Mouse (Mus musculus) naive thymus-derived CD4-positive, alpha-beta T cell, adult 2 months (primary cell): ENCODE data around the gene Rapgef4.
A peak's percentile ranks its signal among the peaks of the same experiment; 100 is the strongest.

Experiments
- DNase-seq: peaks from one replicate; pipeline ENCODE4 v3.0.0-alpha.2; 2011; ENCODE audit warnings: low read depth

Rapgef4 gene

DNA sequence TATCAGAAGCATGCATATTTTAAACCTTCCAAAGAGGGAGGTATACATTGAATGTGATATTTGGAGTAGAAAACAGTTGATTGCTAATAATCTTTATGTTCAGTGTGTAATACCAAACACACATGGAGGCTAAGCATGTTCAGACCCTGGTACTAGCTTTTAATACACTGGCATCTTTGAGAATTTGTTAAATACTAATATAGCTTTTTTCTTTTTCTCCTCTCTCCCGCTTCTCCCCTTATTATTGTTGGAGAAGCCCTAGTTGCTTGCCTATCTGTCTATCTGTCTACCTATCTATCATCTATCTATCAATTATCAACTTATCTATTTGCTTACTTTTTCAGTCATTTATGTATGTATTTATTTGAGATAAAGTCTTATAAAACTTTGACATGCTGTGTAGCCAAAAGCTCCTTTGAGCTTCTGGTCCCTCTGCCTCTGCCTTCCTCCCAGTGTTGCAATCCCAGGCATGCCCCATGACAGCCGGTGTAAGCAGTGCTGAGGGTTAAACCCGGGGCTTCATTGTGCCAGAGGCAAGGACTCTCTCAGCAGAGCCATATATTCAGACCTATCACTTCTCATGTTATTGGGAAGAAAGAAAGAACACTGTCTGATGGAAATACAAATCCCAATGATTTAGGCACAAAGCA is 96.6 kb downstream of the Rapgef4 start:
- DNase-seq: no peak

DNA sequence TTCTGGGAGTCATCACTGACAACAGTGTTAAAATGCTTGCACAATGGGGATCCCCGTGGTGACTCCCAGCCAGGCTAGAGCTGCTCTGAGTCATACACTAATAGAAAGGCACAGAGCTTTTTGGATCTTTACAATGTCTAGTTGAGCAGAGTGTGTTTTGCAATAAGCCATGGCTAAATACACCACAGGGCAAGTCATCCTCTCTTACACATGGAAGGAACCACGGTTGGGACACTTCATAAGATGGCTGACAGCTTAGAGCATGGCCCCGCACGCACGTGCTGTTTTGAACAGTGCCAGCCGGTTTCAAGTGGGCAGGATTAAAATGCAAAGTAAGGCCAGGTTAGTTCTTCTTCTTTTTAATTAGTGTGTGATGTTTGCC is 97.1 kb downstream of the Rapgef4 start:
- DNase-seq: no peak

DNA sequence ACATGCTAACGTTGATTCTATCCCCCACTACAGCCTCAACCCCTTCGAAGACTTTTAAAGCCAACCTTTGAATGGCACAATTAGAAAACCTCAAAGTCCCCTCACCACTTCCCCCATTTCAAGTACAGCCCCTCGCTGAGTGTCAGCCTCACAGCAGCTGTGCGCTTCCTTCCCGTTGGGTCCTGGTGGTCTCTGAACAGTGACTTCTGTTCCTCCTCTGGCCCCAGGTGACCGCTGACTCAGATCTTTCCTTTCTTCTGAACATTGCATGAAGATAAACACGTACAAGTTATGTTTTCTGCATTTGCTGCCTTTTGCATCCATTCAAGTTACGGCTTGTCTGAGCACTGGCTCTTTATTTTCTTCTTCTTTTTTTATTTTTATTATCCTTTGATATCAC is 98.1 kb downstream of the Rapgef4 start:
- no peak for DNase-seq

DNA sequence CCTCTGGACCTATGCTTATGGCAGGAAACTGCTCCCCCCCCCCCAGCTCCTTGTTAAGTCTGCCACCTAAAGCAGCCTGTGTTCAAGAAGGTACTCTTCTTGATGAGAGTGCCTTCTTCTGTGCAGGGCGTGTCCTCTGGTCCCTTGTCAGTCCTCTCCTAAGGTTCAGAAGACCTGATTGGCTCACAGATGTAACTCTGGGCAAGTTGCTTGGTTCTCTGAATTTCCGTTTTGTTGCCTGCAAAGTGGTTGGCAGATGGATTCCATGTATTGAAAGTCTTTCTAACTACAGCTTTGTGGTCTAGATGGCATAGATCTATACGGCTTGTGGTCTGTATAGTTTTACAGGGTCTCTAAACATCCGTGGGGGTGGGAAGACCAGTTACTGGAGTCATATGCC is 101.8 kb downstream of the Rapgef4 start:
- DNase-seq: peak; percentile 52

DNA sequence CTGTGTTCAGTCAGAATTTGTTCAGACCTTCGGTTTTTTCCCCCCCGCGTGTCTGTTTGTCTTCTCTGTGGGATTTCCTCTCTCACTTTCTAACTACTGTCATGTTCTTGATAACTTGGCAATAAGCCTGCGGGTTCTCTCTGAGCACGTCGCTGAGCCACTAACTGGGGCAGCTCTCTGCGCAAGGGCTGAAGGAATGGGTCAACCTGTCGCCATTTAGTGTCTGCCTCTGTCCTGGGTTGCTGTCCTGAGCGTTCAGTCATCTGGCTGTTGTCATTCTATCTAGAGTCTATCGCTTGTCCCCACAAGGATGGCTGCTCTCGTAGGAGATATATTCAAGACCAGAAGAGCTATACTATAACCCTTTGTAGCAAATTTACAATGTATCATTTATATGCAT is 107.8 kb downstream of the Rapgef4 start:
- no peak for DNase-seq

DNA sequence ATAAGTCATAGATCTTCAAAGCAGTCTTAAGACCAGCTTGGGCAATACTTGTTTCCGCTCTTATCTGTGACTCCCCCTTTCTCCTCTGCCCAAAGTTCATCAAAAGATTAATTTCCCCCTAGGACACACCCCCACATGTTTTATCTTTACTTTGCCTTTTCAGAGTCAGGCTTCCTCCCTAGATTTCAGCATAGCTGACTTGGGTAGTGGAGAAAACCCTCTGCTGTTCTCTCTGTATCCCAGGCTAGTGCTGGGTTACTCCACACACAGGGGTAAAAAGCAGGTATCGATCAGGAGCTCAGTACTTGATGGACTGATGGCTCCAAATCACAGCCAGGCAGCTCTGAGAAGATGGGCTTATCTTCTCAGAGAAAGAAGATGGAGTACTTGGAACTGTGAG is 109.0 kb downstream of the Rapgef4 start:
- DNase-seq: no peak

DNA sequence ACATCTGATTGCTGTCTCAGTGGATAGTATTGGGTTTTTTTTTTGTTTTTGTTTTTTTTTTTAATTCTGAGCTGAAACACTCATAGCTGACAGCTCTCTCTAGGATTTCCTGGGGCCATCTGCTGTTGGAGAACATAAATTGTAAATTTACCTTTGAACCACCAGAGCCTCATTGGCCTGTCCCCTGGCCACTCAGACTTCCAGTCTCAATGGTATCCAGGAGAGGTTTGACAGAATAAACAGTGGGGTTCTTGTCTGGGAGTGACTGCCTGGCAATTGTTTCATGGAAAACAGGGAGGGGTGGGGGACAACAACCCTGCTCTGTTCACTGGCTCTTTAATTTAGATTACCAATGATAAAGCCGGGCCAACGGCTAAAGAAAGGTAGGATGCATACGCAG is 111.0 kb downstream of the Rapgef4 start:
- no peak for DNase-seq

DNA sequence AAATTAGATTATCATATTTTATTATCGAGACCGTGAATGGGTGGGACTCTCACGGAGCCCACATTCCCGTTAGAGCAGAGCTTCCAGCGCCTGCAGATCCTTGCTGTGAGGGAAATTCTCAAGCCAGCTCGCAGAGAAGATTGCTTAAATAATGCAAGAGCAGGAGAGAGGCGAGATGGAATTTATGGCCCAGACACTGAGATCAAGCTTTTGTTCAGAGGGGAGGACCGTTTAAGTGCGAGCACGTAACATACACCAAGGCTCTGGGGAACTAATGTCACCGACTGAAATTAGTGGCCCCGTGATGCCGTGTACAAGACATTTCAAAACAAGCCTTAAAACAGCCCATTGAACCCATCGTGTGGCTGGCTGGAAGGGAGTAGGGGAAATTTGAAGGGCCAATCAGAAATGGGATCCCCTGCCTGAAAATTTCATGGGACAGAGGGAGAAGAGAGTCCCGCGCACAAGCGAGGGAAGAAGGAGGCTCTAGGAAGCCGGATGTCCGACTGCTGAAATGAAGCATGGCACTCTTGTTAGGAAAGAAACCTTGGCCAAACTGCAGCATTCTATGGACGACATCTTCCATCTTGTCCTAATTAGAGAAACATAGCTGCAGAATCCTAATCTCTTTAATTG is 112.5 kb downstream of the Rapgef4 start:
- no peak for DNase-seq

DNA sequence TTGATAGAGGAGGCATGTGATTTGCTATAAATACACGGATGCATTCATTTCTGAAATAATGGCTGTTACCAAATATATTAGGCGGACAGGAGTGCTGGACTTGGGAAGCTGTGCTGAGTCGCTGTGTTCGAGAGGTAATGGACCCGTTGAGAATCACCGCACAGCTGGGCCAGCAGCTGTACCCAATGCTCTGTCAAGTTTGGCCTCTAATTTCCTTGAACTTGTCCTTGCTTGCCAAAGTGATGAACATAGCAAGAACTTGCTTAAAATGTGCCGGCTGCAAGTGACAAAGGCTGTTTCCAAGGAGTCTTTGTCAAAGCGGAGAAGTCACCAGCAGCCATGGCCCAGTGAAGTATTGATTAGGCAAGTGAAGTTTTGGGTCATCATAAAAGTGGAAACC is 113.0 kb downstream of the Rapgef4 start:
- no peak for DNase-seq

DNA sequence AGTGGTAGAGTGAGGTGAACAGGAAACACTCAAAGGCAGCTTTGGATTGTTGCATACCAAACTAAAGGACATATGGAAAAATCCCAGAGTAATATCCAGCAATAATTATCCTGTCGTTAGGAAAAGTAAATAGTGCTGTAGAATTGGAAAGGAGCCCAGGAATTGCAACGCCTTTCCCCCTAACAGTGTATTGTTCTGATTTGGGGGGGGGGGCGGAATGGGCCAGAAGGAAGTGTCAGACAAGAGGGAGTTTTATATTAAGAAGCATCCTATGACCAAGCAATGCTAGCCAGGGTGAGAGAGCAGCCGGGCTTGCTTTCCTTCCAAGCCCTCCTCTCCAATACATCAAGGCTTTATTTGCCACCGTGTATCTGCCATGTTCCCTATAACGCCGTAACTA is 113.4 kb downstream of the Rapgef4 start:
- no peak for DNase-seq

DNA sequence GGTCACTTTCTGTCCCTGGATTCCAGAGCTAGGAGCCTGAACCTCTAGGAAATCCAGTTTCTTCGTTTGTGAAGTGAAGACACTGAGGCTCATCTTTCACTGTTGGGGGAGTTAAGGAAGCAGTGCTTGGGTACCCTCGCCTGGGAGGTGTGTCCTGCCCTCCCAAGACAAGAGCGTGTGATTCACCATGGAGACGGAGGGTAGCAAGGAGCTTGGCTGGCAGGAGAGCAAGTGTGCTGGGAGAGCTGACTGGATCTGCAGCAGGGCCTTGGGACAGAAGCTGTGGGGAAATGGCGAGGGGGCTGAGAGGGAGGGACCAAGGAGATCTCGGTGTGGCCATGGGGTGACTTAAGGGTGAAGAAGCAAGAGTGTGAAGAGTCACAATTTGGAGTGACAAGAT is 114.0 kb downstream of the Rapgef4 start:
- no peak for DNase-seq

DNA sequence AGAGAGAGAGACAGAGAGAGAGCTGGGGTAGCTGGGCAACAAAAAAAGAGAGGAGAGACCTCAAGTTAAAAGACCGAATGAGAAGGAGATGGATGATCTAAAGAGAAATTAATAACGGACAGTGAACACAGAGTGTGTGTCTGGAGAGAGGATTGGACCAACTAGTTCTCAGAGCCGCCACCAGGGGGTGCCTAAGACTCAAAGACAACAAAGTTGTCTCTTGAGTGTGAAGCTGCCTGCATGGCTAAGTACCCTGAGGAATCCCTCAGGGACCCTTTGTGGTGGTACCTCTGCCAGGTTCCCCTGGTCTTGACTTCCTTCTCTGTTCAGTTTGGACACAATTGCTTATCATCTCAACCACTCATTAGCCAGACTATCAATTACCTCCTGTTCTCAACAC is 115.3 kb downstream of the Rapgef4 start:
- peak; percentile 87 for DNase-seq

DNA sequence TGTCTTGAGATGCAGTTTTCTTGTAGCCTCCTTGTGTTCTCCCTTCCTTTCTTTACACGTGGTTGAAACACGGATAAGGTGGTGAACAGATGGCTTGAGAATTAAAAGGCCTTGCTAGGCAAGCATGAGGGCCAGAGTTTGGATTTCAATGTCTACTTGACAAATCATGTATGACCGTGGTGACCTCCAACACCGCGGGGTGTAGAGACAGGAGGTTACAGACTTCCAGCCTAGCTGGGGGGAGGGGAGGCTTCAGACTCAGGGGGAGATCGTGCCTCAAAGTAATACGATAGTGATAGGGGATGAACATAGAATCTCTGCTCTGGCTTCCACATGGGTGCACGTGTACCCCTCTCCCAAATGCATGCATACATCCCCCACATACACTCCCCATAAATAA is 117.3 kb downstream of the Rapgef4 start:
- DNase-seq: no peak

DNA sequence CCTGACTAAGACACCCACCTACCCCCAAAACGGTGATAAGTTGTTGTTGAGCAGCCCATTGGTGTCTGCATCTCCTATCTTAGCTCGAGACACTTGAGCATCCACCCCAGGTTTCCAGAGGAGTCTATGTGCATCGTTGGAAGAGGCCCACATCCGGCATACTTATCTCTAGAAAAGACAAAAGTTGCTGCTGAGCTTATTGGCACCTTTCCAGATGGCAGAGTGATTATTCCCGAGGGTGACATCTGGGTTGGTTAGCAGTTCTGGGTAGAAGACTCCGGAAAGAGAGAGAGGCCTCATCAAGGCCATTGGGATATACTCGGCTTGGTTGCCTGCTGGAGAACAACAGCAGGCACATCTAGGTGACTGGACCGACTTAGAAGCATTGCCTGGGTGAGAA is 123.6 kb downstream of the Rapgef4 start:
- no peak for DNase-seq

DNA sequence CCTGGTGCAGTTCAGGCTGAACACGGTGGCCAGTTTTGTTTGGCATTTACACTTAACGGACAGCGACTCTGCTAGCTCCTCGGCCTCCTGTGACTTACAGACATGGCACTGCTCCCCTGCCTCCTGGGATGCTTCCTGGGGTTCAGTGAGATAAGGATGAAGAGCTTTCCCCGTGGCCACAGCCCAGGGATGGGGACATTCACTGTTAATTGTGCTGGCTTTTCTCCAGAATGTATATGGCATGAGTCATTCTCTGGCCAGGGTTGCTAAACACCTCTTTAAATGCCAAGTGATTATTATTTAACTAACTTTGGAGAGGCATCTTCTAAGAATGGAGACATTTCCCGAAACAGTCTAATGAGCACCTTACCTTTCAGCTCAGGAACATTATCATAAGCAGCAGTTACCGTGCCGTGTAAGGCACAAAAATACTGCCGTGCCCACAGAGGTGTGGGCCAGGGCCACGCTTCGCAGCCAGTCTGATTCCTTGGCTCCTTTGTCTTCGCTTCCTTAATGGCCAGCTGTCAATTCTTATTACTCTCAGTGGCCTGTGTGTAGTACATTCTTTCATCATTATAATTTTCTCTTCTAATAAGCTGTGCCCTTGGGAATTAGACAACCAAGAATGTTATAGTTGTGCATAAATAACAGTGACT is 126.6 kb downstream of the Rapgef4 start:
- no peak for DNase-seq

DNA sequence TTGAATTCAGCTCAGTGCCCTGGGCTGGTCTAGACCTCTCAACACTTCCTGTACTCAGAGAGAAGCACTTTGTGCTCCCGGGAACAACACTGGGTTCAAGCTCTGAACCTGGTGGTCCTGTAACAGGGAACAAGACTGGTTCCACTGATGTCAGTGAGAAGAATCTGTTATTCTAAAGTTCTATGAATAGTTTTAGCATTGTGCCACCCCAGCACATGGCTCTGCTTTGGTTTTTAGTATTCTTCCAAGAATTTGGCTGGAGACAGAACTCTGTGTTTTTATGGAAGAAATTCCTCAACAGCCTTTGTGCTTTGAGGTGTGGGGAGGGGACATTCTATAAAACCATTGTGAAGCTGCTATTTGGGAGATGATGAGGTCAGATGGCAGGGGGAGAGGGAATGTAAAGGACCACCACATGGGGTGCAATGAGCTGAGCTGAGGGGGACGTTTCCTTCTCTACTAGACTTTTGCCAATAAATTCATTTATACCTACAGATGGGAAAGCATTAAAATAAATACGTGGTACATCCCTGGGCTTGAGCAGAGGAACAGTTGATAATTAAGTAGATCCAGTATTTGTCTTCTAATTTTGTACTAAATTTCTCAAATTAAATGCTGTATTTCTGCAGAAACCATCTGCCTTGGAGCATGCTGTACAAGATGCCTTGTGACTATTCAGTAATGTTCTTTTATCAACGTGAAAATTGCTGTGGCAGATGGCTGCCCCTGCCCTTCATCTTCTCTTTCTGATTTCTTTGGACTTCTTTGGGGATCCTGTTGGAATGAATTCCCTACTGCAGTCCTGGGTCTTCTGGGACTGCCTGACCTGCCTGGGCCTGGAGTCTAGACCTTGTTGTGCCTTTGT is 127.6 kb downstream of the Rapgef4 start:
- no peak for DNase-seq

DNA sequence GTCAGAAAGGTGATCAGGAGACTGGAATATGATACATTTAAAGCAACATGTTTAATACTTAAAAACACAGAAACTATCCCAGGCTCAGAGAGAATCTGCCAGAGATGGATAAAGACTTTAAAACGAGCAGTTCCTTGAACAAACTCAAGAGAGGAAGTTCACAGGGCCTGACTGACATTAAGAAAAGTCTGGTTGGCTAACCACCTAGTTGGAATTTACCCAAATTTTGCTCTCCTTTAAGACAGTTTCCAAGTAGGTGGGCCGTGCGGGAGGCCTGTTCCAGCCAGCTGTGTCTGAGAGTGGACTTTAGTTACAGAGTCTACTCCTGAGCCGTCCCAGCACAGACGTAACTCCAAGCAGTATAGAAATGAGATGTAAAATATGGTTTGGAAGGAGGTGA is 129.4 kb downstream of the Rapgef4 start:
- DNase-seq: no peak

DNA sequence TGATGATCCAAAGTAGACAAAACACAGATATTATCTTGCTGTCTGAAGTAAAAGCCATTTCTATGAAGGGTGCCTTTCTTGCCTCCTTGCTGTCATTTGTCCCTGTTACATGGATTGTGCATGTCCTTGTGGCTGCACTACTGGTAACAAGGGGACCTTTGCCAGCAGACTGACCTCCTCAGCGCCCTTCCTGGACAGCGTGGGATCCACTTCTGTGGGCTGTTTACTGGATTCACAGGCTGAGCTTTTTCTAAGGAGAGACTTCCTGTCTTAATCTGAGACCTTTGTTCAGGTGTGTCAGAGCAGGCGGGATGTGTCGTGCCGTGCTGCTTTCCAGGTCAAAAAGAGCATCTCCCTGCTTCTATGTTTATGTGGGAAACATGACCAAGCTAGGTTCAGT is 132.7 kb downstream of the Rapgef4 start:
- no peak for DNase-seq

DNA sequence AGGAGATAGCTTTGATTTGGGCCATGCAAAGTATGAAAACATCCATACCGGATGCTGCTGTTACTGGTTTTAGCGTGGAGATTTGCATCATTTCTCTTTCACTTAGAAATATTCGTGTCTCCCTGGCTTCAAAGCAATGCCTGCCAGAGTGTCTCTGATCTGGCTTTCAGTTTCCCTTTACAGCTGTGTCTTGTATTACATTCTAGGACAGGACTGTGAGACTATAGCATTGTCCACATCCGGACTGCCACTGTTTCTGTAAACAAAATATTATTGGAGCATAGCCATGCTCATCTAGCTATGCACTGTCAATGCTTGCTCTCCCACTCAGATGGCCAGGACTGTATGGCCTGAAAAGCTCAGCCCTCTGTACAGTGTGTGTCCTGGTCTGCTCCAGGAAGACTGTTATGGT is 133.1 kb downstream of the Rapgef4 start:
- peak; percentile 86 for DNase-seq

DNA sequence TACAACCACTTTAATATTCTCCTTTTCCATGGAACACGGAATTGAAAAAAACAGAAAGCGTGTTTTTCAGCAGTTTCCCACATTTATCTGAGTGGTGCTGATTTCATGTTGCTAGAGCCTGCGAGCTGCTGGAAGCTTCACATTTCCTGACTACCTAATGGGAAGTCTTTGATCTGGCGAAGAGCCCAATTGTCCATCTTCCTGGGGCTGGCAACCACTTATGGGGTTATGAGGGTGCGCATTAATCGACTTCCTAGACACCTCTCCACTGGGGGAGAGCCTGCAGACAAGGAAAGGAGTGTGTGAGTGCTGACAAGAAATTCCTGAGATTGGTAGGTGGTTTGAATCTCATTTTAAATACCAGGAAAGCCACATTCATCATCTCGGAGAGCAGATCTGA is 135.1 kb downstream of the Rapgef4 start:
- DNase-seq: no peak

DNA sequence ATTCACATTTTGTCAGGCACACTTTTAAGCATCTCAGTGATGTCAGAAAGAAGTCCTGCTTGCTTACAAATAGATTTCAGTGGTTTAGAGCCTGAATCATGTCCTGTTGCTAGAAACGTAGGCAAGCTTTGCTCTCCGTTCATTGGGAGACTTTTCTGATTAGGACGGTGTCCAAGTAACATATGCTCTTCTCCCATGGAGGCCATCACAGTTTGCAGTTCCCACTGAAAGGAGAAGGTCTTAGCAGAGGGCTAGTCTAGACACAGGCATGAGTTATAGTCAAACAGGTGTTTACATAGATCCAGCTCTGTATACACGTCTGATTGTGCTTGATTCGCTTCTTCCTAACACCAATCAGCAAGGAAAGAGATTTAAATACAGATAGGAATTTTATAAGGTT is 135.7 kb downstream of the Rapgef4 start:
- DNase-seq: no peak

DNA sequence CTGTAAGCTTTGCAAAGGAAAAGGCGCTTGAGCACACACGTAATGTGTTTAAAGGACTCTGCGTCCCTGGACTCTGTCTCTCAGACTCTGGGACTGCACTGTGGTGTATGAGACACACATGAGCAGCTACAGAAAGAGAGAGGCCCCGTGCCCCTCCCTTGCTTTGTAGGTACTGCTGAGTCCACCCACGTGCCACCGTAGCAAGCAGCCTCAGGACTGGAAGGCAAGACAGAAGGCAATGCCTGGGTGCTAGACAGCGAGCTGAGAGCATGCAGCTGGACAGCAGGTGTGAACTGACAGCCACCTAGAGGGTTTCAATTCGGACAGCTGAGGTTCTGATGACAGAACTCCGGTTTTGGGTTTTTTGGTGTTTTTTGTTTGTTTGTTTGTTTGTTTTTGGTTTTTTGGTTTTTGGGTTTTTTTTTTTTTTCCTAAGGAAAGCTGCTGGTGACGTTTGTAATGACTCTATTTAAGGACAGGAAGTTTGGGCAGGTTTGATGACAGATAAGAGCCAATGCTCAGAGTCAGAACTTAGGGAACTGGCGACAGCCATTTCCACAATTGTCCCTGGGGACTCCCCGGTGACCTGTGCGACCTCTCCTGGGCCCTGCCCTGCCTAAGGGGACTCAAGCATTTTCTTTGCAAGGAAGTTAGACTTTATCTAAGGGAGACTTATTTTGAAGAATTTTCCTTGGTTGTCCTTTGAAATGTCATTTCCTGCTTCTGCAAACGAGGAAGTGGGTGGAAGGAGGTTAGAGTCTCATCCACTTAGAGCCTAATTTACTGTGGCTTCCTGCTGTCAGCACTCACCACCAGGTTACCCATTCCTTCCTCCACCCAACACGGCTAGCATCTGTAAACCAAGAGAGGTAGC is 136.3 kb downstream of the Rapgef4 start:
- peak; percentile 79 for DNase-seq
